Comparison of ENCODE assay signal across 7 mouse cellular contexts in the genomic region with DNA sequence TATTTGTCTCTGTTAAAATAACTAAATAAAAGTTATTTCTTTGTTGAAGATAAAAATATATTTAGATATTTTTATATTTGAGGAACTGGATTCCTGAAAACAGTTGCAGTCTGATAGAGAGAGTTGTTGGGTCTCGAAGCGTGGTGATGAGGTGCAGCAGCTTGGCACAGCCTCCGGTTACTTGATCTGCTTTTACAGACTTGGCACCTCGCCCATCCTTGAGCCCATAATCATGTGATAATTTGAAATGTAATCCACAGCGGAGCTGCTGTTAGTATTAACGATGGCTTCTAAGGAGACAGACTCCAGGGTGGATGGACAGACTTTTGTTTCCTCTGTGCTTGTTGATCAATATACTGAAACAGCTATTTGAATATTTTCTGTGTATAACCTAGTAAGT. TPM values are rescaled to one million over a fixed set of nuclear protein-coding genes. Genes with fewer than 3 reads are reported as not detected.
DNase-seq lines count a peak whose midpoint lies in the region.

No protein-coding gene starts in this region.

- peak; percentile 88 for DNase-seq in 416B (ENCODE audit: low read depth)
- DNase-seq in B cell, adult 2 months, result peak; percentile 48 to 58
- peak; percentile 77 for DNase-seq in cerebellum, adult 9-10 months
- DNase-seq in heart, adult 18-20 months, result peak; percentile 81 to 84
- DNase-seq in kidney, adult 9 months, result peak; percentile 86
- DNase-seq in lung, postnatal 25 days (ENCODE audit: low spot score), result peak; percentile 75
- DNase-seq in testis, postnatal 10 days (ENCODE audit: low spot score), result peak; percentile 66

RNA-seq across cellular contexts. Expression of a gene that starts 35.3 kb away (rescaled TPM):
- 10 to 100 TPM; 59.0 to 60.3 TPM for total RNA-seq in heart, adult 18-20 months (2021)

RNA-seq across cellular contexts. Expression of a gene that starts 53.0 kb away (rescaled TPM):
- 10 to 100 TPM; 90.5 to 91.8 TPM for total RNA-seq in heart, adult 18-20 months (2021)

Comparison
In these comparisons a context has a peak if more than half of its experiments do, and no peak if none do; other contexts are left out.
1. Peak in every context shown above with its lines: DNase-seq.